Mouse (Mus musculus): ENCODE measurements around the gene Snap25. TPM values are rescaled to one million over a fixed set of nuclear protein-coding genes. Genes with fewer than 3 reads are reported as not detected.
A peak's percentile ranks its signal among the peaks of the same experiment; 100 is the strongest.

Snap25 gene
- total RNA-seq, 1 experiment from 2014 or later, result not detected

- no peak for ATAC-seq (replicated peaks; ENCODE audit: low read depth, poor library complexity, severe bottlenecking)
Observed at GRCm38 (mm10) chr2:136711746-136712440, 1.4 kb upstream of the Snap25 start.

GRCm38 (mm10) chr2:136712441-136713015 is 725 bp upstream of the Snap25 start:
- no peak for ATAC-seq (replicated peaks; ENCODE audit: low read depth, poor library complexity, severe bottlenecking)

DNA sequence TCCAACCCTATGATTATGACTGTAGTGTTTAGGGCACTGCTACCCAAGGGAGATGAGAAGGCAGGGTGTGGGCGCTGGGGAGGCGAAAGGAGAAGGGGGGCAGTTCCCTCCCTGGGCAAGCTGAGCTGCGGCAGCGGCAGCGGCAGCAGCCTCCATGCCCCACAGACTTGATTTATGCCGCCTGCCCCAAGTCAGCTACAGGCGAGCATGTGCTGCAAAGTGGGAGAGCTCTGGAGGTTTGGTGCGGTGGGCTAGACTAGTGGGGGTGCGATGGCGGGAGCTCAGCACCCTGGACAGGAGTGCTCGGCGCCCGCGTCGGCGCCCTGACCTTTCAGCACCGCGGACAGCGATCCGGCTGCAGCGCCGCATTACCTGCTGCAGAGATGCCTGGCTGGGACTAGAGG is 757 bp downstream of the Snap25 start:
- ATAC-seq (replicated peaks; ENCODE audit: low read depth, poor library complexity, severe bottlenecking), result peak; percentile 100

- no peak for ATAC-seq (replicated peaks; ENCODE audit: low read depth, poor library complexity, severe bottlenecking)
Observed at GRCm38 (mm10) chr2:136715531-136715930, 2.3 kb downstream of the Snap25 start.

GRCm38 (mm10) chr2:136716400-136716799 is 3.1 kb downstream of the Snap25 start:
- no peak for ATAC-seq (replicated peaks; ENCODE audit: low read depth, poor library complexity, severe bottlenecking)

- 0 out of 2 replicates have a peak, but pooled peaks have one; percentile 69 for ATAC-seq (replicated peaks; ENCODE audit: low read depth, poor library complexity, severe bottlenecking)
Observed at GRCm38 (mm10) chr2:136720235-136720634, 7.0 kb downstream of the Snap25 start.

DNA sequence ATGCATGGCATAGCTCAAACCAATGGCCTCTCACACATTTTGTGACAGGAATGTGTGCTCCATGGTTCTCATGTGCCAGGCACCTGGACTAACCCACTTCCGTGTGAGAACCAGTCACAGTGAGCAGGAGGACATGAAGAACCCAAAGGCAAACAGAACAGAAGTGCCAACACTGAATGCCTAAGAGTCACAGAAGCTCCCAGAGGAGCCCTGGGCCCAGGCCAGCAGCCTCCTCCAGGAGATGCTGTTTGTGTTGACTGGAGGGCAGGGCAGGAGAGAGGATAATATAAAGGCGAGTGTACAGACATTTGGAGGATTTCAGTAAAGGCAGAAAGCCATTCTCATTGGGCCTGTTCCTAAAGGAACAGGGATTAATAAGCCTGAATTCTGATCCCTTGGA is 25.0 kb downstream of the Snap25 start:
- no peak for ATAC-seq (replicated peaks; ENCODE audit: low read depth, poor library complexity, severe bottlenecking)

DNA sequence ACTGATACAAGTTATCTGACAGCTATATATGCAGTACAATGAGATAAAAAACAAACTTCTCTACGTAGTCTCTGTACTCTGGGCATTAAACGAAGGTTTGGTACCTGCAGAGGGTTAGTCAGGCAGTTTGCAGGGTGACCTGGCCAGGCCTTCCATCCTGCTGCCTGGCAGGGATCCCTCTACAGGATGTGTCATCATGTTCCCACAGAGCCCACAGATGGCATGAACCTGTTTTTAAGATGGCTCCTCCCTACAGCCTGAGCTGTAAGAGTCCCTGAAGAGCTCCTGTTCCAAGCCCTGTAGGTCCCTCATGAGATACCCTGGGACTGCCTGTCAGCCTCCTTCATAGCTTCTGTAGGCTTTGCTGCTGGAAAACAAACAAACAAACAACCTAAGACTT is 29.0 kb downstream of the Snap25 start:
- ATAC-seq (replicated peaks; ENCODE audit: low read depth, poor library complexity, severe bottlenecking), result no peak

DNA sequence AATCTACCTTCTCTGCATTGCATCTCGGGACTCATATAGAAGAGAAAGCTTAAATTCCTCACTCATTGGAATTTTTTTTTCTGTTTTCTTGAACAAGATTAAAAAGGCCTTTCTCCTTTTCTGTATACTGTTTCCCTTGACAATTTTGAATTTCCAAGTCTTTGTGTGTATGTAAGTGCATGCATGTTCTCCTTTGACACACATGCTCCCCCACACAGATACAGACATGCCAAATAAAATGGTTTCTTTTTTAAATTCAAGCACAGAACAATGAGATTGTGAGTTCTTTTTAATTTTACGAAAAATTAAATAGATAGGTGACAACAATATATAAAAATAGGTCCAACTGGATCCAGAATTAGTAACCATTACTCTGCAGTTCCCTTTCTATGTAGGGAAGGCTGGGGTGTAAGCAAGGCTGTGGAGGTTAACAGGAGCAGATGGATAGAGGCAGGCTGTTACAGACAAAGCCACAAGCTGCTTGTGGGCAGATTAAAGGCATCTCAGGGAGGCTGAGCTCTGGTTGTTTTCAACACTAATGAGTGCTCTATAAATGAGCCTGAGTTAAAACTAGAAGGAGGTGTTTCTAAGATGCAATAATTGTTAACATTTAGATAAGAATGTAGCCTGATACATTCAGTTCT is 31.6 kb downstream of the Snap25 start:
- ATAC-seq (replicated peaks; ENCODE audit: low read depth, poor library complexity, severe bottlenecking), result no peak

DNA sequence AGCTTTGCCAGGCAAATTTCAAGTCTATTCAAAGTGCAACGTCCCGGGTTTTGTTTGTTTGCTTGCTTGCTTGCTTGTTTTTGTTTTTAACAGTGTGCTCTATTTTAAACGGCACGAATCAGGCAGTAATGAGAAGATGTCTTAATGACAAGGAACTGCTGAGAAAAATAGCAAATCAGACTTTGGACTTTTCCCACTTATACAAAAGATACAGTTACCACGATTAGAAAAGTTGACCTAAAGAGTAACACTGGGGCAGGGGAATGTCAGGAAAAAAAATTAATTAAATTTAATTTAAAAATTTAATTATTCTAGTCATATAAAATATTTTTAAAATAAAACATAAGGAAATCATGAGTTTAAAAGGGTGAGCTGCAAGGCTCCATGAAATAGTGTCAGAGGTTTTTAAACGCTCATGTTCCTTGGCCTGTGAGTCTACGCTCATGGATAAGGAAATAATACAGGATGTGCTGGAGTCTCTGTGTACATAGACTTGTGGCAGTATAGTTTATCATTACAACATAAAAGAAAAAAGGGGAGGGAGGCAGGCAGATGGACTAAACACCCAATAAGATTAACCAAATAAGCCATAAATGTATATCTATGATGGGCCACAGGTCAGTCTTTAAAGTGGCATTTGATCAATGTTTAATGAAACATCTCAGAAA is 32.2 kb downstream of the Snap25 start:
- no peak for ATAC-seq (replicated peaks; ENCODE audit: low read depth, poor library complexity, severe bottlenecking)

GRCm38 (mm10) chr2:136753682-136754081 is 40.4 kb downstream of the Snap25 start:
- no peak for ATAC-seq (replicated peaks; ENCODE audit: low read depth, poor library complexity, severe bottlenecking)

- ATAC-seq (replicated peaks; ENCODE audit: low read depth, poor library complexity, severe bottlenecking), result no peak
Observed at GRCm38 (mm10) chr2:136758809-136759551, 45.7 kb downstream of the Snap25 start.

- ATAC-seq (replicated peaks; ENCODE audit: low read depth, poor library complexity, severe bottlenecking), result no peak
Observed at GRCm38 (mm10) chr2:136778156-136778555, 64.9 kb downstream of the Snap25 start.

- ATAC-seq (replicated peaks; ENCODE audit: low read depth, poor library complexity, severe bottlenecking), result no peak
Observed at GRCm38 (mm10) chr2:136778674-136779073, 65.4 kb downstream of the Snap25 start.

GRCm38 (mm10) chr2:136780268-136780667 is 67.0 kb downstream of the Snap25 start:
- ATAC-seq (replicated peaks; ENCODE audit: low read depth, poor library complexity, severe bottlenecking), result no peak

- ATAC-seq (replicated peaks; ENCODE audit: low read depth, poor library complexity, severe bottlenecking), result no peak
Observed at GRCm38 (mm10) chr2:136784310-136784709, 71.1 kb downstream of the Snap25 start.

GRCm38 (mm10) chr2:136788379-136788778 is 75.1 kb downstream of the Snap25 start:
- ATAC-seq (replicated peaks; ENCODE audit: low read depth, poor library complexity, severe bottlenecking), result no peak

- no peak for ATAC-seq (replicated peaks; ENCODE audit: low read depth, poor library complexity, severe bottlenecking)
Observed at GRCm38 (mm10) chr2:136796518-136796917, 83.3 kb downstream of the Snap25 start.

- ATAC-seq (replicated peaks; ENCODE audit: low read depth, poor library complexity, severe bottlenecking), result no peak
Observed at GRCm38 (mm10) chr2:136798887-136799430, 85.7 kb downstream of the Snap25 start.

GRCm38 (mm10) chr2:136801102-136801501 is 87.8 kb downstream of the Snap25 start:
- no peak for ATAC-seq (replicated peaks; ENCODE audit: low read depth, poor library complexity, severe bottlenecking)

Data from common myeloid progenitor, adult 5-6 weeks (primary cell).